Mouse (Mus musculus) intestine, embryonic 14.5 days (tissue): ENCODE results near the gene Gpr179. TPM values are rescaled to one million over a fixed set of nuclear protein-coding genes. Genes with fewer than 3 reads are reported as not detected.

Experiments
- ATAC-seq: fragments of 200-750 bp; cut with Nextera tagmentation; replicated peaks from 2 replicates; pipeline ENCODE4 v1.8.0; 2017; ENCODE audit warnings: low read depth, moderate number of reproducible peaks, moderate TSS enrichment, moderate library complexity; ENCODE audit not compliant: low FRiP score, low TSS enrichment
- DNase-seq: peaks from one replicate; pipeline ENCODE4 v3.0.0-alpha.2; 2018; ENCODE audit warnings: low spot score
- H3K27ac ChIP-seq: fragments of 300-500 bp; sonication (generic); 2 replicates; pipeline ENCODE4 v1.5.1; 2014; ENCODE audit warnings: low read depth, mild to moderate bottlenecking, control low read depth
- H3K27me3 ChIP-seq: fragments of 300-500 bp; sonication (generic); replicated peaks from 2 replicates; pipeline ENCODE4 v1.6.1; 2014; ENCODE audit warnings: low read length, control low read depth; ENCODE audit not compliant: control insufficient read depth, insufficient read depth
- H3K36me3 ChIP-seq: fragments of 300-500 bp; sonication (generic); 2 replicates; pipeline ENCODE4 v1.6.1; 2014; ENCODE audit warnings: low read length, control low read depth; ENCODE audit not compliant: control insufficient read depth, insufficient read depth
- H3K4me1 ChIP-seq: fragments of 300-500 bp; sonication (generic); replicated peaks from 2 replicates; pipeline ENCODE4 v1.6.1; 2014; ENCODE audit warnings: low read length, control low read depth, mixed read lengths; ENCODE audit not compliant: control insufficient read depth, insufficient read depth
- H3K4me2 ChIP-seq: fragments of 300-500 bp; sonication (generic); 2 replicates; pipeline ENCODE4 v1.6.1; 2014; ENCODE audit warnings: low read length
- H3K4me3 ChIP-seq: fragments of 300-500 bp; sonication (generic); 2 replicates; pipeline ENCODE4 v1.5.1; 2014; ENCODE audit warnings: low read depth, low read length, control low read depth, mixed read lengths
- H3K9ac ChIP-seq: fragments of 300-500 bp; sonication (generic); 2 replicates; pipeline ENCODE4 v1.6.1; 2014; ENCODE audit warnings: mild to moderate bottlenecking, low read length
- H3K9me3 ChIP-seq: fragments of 300-500 bp; sonication (generic); 2 replicates; pipeline ENCODE4 v1.6.1; 2016; ENCODE audit warnings: low read length, control low read depth; ENCODE audit not compliant: control insufficient read depth
- WGBS: fragments of 180-500 bp; shearing (Covaris S2); extraction: QIAGEN DNeasy Blood & Tissue Kit; methylation state at CpG from one replicate; pipeline ENCODE4 v1.1.7; 2014; 5-methylcytosine and 5-hydroxymethylcytosine counted together
- polyA plus RNA-seq: library from polyadenylated mRNA; unstranded; fragments of >200 nt; fragmentation: Nextera tagmentation; extraction: Ambion mirVana; gene quantifications from 2 replicates; pipeline ENCODE4 v1.2.1, GENCODE M21; 2014

Gene Gpr179
- polyA plus RNA-seq, 1 experiment from 2014 or later = 0.15 TPM

GRCm38 (mm10) chr11:97299939-97300338, 51.9 kb downstream of the Gpr179 start:
- DNase-seq (no peak), ATAC-seq (no peak)
- Histone ChIP-seq H3K27ac (no peak overlapping the region), H3K9me3 (no peaks in the 10 kb centered on the region), H3K4me1 (no peaks in the 10 kb centered on the region), H3K4me3 (no peak overlapping the region), H3K36me3 (no peaks in the 10 kb centered on the region), H3K9ac (no peak overlapping the region), H3K27me3 (no peaks in the 10 kb centered on the region), H3K4me2 (no peak overlapping the region)
- 87% methylated on average over 2 of the region's 2 CpGs for WGBS

- Histone ChIP-seq H3K4me2 (no peak overlapping the region), H3K9me3 (no peaks in the 10 kb centered on the region), H3K4me1 (no peaks in the 10 kb centered on the region), H3K27me3 (no peaks in the 10 kb centered on the region), H3K36me3 (no peaks in the 10 kb centered on the region), H3K27ac (no peak overlapping the region), H3K4me3 (no peak overlapping the region), H3K9ac (no peak overlapping the region)
- WGBS = 84% methylated on average over 3 of the region's 4 CpGs
- no peak for DNase-seq
- no peak for ATAC-seq
Measured at GRCm38 (mm10) chr11:97296542-97296941, 55.3 kb downstream of the Gpr179 start.

- H3K4me1 ChIP-seq = no peaks in the 10 kb centered on the region
- H3K4me3 ChIP-seq = no peak overlapping the region
- no peaks in the 10 kb centered on the region for H3K27me3 ChIP-seq
- WGBS = 90% methylated on average over 1 of the region's 1 CpGs
- H3K27ac ChIP-seq = no peak overlapping the region
- H3K9me3 ChIP-seq = no peaks in the 10 kb centered on the region
- no peak overlapping the region for H3K9ac ChIP-seq
- ATAC-seq = no peak
- H3K36me3 ChIP-seq = no peaks in the 10 kb centered on the region
- no peak for DNase-seq
- H3K4me2 ChIP-seq = no peak overlapping the region
Measured at GRCm38 (mm10) chr11:97292731-97293130, 59.1 kb downstream of the Gpr179 start.

- Histone ChIP-seq H3K9ac (no peak overlapping the region), H3K4me2 (no peak overlapping the region), H3K4me1 (no peaks in the 10 kb centered on the region), H3K27me3 (no peaks in the 10 kb centered on the region), H3K4me3 (no peak overlapping the region), H3K9me3 (no peaks in the 10 kb centered on the region), H3K27ac (no peak overlapping the region), H3K36me3 (no peaks in the 10 kb centered on the region)
- 50% methylated on average over 12 of the region's 12 CpGs for WGBS
- no peak for ATAC-seq
- no peak for DNase-seq
Measured at GRCm38 (mm10) chr11:97289276-97290230, 62.3 kb downstream of the Gpr179 start.

GRCm38 (mm10) chr11:97287643-97288042, 64.2 kb downstream of the Gpr179 start:
- H3K36me3 ChIP-seq = no peaks in the 10 kb centered on the region
- no peak overlapping the region for H3K4me2 ChIP-seq
- DNase-seq = no peak
- no peaks in the 10 kb centered on the region for H3K9me3 ChIP-seq
- H3K4me1 ChIP-seq = no peaks in the 10 kb centered on the region
- H3K27me3 ChIP-seq = no peaks in the 10 kb centered on the region
- no peak for ATAC-seq
- H3K9ac ChIP-seq = no peak overlapping the region
- H3K4me3 ChIP-seq = no peak overlapping the region
- H3K27ac ChIP-seq = no peak overlapping the region

- WGBS = 32% methylated on average over 6 of the region's 6 CpGs
- Histone ChIP-seq H3K4me1 (no peaks in the 10 kb centered on the region), H3K9ac (no peak overlapping the region), H3K27me3 (no peaks in the 10 kb centered on the region), H3K9me3 (no peaks in the 10 kb centered on the region), H3K36me3 (no peaks in the 10 kb centered on the region), H3K27ac (no peak overlapping the region), H3K4me2 (no peak overlapping the region), H3K4me3 (no peak overlapping the region)
- DNase-seq (no peak), ATAC-seq (no peak)
Measured at GRCm38 (mm10) chr11:97286973-97287372, 64.9 kb downstream of the Gpr179 start.

GRCm38 (mm10) chr11:97285852-97286775, 65.8 kb downstream of the Gpr179 start:
- Histone ChIP-seq H3K9me3 (no peaks in the 10 kb centered on the region), H3K4me3 (no peak overlapping the region), H3K27ac (no peak overlapping the region), H3K4me2 (no peak overlapping the region), H3K4me1 (no peaks in the 10 kb centered on the region), H3K9ac (no peak overlapping the region), H3K36me3 (no peaks in the 10 kb centered on the region), H3K27me3 (no peaks in the 10 kb centered on the region)
- DNase-seq (no peak), ATAC-seq (no peak)
- WGBS = 65% methylated on average over 8 of the region's 9 CpGs

GRCm38 (mm10) chr11:97284854-97285253, 67.0 kb downstream of the Gpr179 start:
- Histone ChIP-seq H3K4me3 (no peak overlapping the region), H3K27ac (no peak overlapping the region), H3K4me2 (no peak overlapping the region), H3K27me3 (no peaks in the 10 kb centered on the region), H3K4me1 (no peaks in the 10 kb centered on the region), H3K9ac (no peak overlapping the region), H3K36me3 (no peaks in the 10 kb centered on the region), H3K9me3 (no peaks in the 10 kb centered on the region)
- DNase-seq = no peak
- ATAC-seq = no peak
- 80% methylated on average over 4 of the region's 4 CpGs for WGBS
